8 mouse cellular contexts compared by ENCODE assay signal in the genomic region with DNA sequence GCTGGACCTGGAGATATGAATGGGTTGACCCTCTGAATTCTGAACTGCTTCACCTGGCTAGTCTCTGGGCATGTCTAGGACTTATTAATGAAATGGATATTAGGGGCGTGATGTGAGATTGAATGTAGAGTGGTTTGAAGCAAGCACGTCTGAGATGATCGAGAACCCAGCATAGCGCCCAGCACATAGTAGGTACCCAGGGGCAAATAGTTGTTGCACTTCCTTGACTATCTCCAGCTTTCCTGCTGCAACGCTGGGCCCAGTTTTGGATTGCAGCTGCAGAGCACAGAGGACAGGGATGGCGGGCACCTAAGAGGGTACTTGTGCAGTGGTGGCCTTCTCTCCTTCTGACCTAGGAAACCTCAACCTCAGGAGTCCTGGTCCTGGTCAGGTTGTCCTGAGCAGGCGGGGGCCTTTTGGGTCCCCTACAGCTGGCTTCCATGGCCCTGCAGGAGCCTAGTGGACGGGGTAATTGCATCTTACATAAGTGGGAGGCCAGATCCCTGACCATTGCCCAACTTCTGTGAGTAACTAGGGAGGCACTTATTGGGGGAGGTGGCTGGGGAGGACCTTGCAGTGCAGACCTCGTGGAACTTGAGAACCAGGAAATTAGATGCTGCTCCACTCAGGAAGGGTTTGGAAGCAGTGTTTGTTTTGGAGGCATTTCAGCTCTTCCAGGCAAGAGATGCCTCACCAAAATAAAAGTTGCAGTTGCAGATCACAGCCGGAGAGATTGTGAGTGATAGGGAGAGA. TPM values are rescaled to one million over a fixed set of nuclear protein-coding genes. Genes with fewer than 3 reads are reported as not detected.
DNase-seq lines count a peak whose midpoint lies in the region; ATAC-seq and TF ChIP-seq lines count a peak whose summit lies in the region.

No protein-coding gene starts in this region.

- no peak for ATAC-seq in erythroblast, adult 5-6 weeks (replicated peaks; ENCODE audit: low FRiP score, poor library complexity, severe bottlenecking)
- ATAC-seq in embryonic facial prominence, embryonic 12.5 days (ENCODE audit: insufficient number of reproducible peaks, insufficient read depth, low FRiP score, low TSS enrichment): no peak
- ATAC-seq in limb, embryonic 13.5 days (ENCODE audit: low FRiP score, low read depth): no peak

- H3K4me3 ChIP-seq in erythroblast, embryonic 14.5 days (replicated peaks): peak overlapping the region; percentile 79
- peak overlapping the region; percentile 85 for H3K4me3 ChIP-seq in embryonic facial prominence, embryonic 12.5 days
- H3K4me3 ChIP-seq in hindbrain, embryonic 10.5 days: peak overlapping the region; percentile 83
- peak overlapping the region; percentile 85 for H3K4me3 ChIP-seq in limb, embryonic 13.5 days
- H3K4me3 ChIP-seq in myocyte: peak overlapping the region; percentile 57

- H3K9ac ChIP-seq in embryonic facial prominence, embryonic 12.5 days: peak overlapping the region; percentile 34; the same call in 1 of the 2 replicates
- peak overlapping the region; percentile 89 for H3K9ac ChIP-seq in limb, embryonic 13.5 days

- H3ac ChIP-seq in myocyte (ENCODE audit: control insufficient read depth, insufficient read length): peak overlapping the region; percentile 39

- DNase-seq in hindbrain, embryonic 10.5 days (ENCODE audit: low spot score): no peak
- no peak for DNase-seq in left cerebral cortex, postnatal 36 days (ENCODE audit: low spot score in 2 of 2)
- DNase-seq in cerebellum, adult 18-20 months: no peak

- peaks cover 86% of the 10 kb centered on the region for H3K4me1 ChIP-seq in erythroblast, embryonic 14.5 days (ENCODE audit: control insufficient read depth)
- peaks cover 30% of the 10 kb centered on the region for H3K4me1 ChIP-seq in embryonic facial prominence, embryonic 12.5 days
- H3K4me1 ChIP-seq in hindbrain, embryonic 10.5 days (replicated peaks): peaks cover 58% of the 10 kb centered on the region
- peaks cover 30% of the 10 kb centered on the region for H3K4me1 ChIP-seq in limb, embryonic 13.5 days

- peaks cover 64% of the 10 kb centered on the region for H3K79me2 ChIP-seq in myocyte (ENCODE audit: control insufficient read depth, insufficient read depth)

- WGBS in embryonic facial prominence, embryonic 12.5 days: 73% methylated on average over 10 of the region's 10 CpGs
- WGBS in hindbrain, embryonic 10.5 days: 86% methylated on average over 10 of the region's 10 CpGs
- 75% methylated on average over 10 of the region's 10 CpGs for WGBS in limb, embryonic 13.5 days

- H3K36me3 ChIP-seq in erythroblast, embryonic 14.5 days (ENCODE audit: control insufficient read depth): peaks cover 60% of the 10 kb centered on the region
- H3K36me3 ChIP-seq in embryonic facial prominence, embryonic 12.5 days: no peaks in the 10 kb centered on the region
- H3K36me3 ChIP-seq in hindbrain, embryonic 10.5 days: peaks cover 17% of the 10 kb centered on the region; the same call in 1 of the 2 replicates
- H3K36me3 ChIP-seq in limb, embryonic 13.5 days: peaks cover 6% of the 10 kb centered on the region; the same call in 1 of the 2 replicates
- H3K36me3 ChIP-seq in myocyte (ENCODE audit: control insufficient read depth, insufficient read depth): peaks cover 7% of the 10 kb centered on the region

- H3K9me3 ChIP-seq in erythroblast, embryonic 14.5 days (ENCODE audit: control insufficient read depth, low read length): no peaks in the 10 kb centered on the region
- H3K9me3 ChIP-seq in embryonic facial prominence, embryonic 12.5 days: no peaks in the 10 kb centered on the region
- H3K9me3 ChIP-seq in hindbrain, embryonic 10.5 days: no peaks in the 10 kb centered on the region
- H3K9me3 ChIP-seq in limb, embryonic 13.5 days: no peaks in the 10 kb centered on the region

- H3K27me3 ChIP-seq in erythroblast, embryonic 14.5 days (ENCODE audit: control insufficient read depth): no peaks in the 10 kb centered on the region
- H3K27me3 ChIP-seq in embryonic facial prominence, embryonic 12.5 days: no peaks in the 10 kb centered on the region
- H3K27me3 ChIP-seq in hindbrain, embryonic 10.5 days (ENCODE audit: insufficient read depth, poor library complexity, severe bottlenecking): peaks cover 13% of the 10 kb centered on the region; the same call in 1 of the 2 replicates
- 0 out of 2 replicates have a peak, but pooled peaks cover 10% of the 10 kb centered on the region for H3K27me3 ChIP-seq in limb, embryonic 13.5 days
- H3K27me3 ChIP-seq in myocyte (ENCODE audit: control insufficient read depth, insufficient read depth, insufficient read length): no peaks in the 10 kb centered on the region

- intact Hi-C loops in left cerebral cortex, postnatal 36 days (cut with DNase I): no loop called here

- H3K4me2 ChIP-seq in embryonic facial prominence, embryonic 12.5 days (replicated peaks): peak overlapping the region; percentile 78
- H3K4me2 ChIP-seq in limb, embryonic 13.5 days (replicated peaks): peak overlapping the region; percentile 87
- H3K4me2 ChIP-seq in myocyte (ENCODE audit: low read depth): peak overlapping the region; percentile 97

- no peak for TF ChIP-seq POLR2A in myocyte (IDR thresholded peaks at IDR 0.05; ENCODE audit: insufficient read length, low read depth)

- H3K27ac ChIP-seq in embryonic facial prominence, embryonic 12.5 days: no peak overlapping the region
- no peak overlapping the region for H3K27ac ChIP-seq in hindbrain, embryonic 10.5 days
- H3K27ac ChIP-seq in limb, embryonic 13.5 days: no peak overlapping the region

TF ChIP-seq in myocyte, 11 proteins besides CTCF, POLR2A, EP300 and RAD21:
- TF ChIP-seq POLR2AphosphoS2 (IDR thresholded peaks at IDR 0.05; ENCODE audit: insufficient read length, low read depth): no peak
- peak; percentile 94 for TF ChIP-seq CEBPB (IDR thresholded peaks at IDR 0.05; ENCODE audit: insufficient read depth, poor library complexity, severe bottlenecking)
- TF ChIP-seq MAX (IDR thresholded peaks at IDR 0.05; ENCODE audit: low read depth): no peak

RNA-seq across cellular contexts. Expression of a gene that starts 1.5 kb away (rescaled TPM):
- 59.8 and 102 TPM in 2 replicates for polyA plus RNA-seq in erythroblast, embryonic 14.5 days (2012)
- 28.1 and 29.7 TPM in 2 replicates for total RNA-seq in erythroblast, adult 5-6 weeks (2015; ENCODE audit: low replicate concordance)
- 21.6 and 45.6 TPM in 2 replicates for total RNA-seq in erythroblast, adult 5-6 weeks (2017; ENCODE audit: low replicate concordance)
- 89.4 and 92.9 TPM in 2 replicates for polyA plus RNA-seq in embryonic facial prominence, embryonic 12.5 days (2016; fragmentation: Nextera tagmentation; extraction: Ambion mirVana)
- polyA plus RNA-seq in hindbrain, embryonic 10.5 days (2016; fragmentation: Nextera tagmentation; extraction: Ambion mirVana): 55.9 and 67.5 TPM in 2 replicates
- polyA plus RNA-seq in limb, embryonic 13.5 days (2015; fragmentation: Nextera tagmentation; extraction: Ambion mirVana): 87.6 and 93.3 TPM in 2 replicates
- 68.5 TPM for polyA plus RNA-seq in myocyte (2012; fragmentation: generic; extraction: Trizol)
- total RNA-seq in left cerebral cortex, postnatal 36 days (2021): 10 to 100 TPM; 13.2 to 13.3 TPM

RNA-seq across cellular contexts. Expression of a gene that starts 18.8 kb away (rescaled TPM):
- 15.0 and 24.8 TPM in 2 replicates for polyA plus RNA-seq in erythroblast, embryonic 14.5 days (2012)
- 6.1 and 7.1 TPM in 2 replicates for total RNA-seq in erythroblast, adult 5-6 weeks (2015; ENCODE audit: low replicate concordance)
- 2.4 and 4.5 TPM in 2 replicates for total RNA-seq in erythroblast, adult 5-6 weeks (2017; ENCODE audit: low replicate concordance)
- polyA plus RNA-seq in embryonic facial prominence, embryonic 12.5 days (2016; fragmentation: Nextera tagmentation; extraction: Ambion mirVana): 20.0 and 20.4 TPM in 2 replicates
- 22.1 and 26.3 TPM in 2 replicates for polyA plus RNA-seq in hindbrain, embryonic 10.5 days (2016; fragmentation: Nextera tagmentation; extraction: Ambion mirVana)
- 21.0 and 22.3 TPM in 2 replicates for polyA plus RNA-seq in limb, embryonic 13.5 days (2015; fragmentation: Nextera tagmentation; extraction: Ambion mirVana)
- 20.0 TPM for polyA plus RNA-seq in myocyte (2012; fragmentation: generic; extraction: Trizol)
- total RNA-seq in left cerebral cortex, postnatal 36 days (2021): 10 to 100 TPM in 1 of 2 experiments, 1 to 10 TPM in 1; 8.0 to 10.8 TPM

RNA-seq across cellular contexts. Expression of a gene that starts 54.3 kb away (rescaled TPM):
- 1.3 and 1.8 TPM in 2 replicates for polyA plus RNA-seq in erythroblast, embryonic 14.5 days (2012)
- total RNA-seq in erythroblast, adult 5-6 weeks (2015; ENCODE audit: low replicate concordance): 1.9 and 8.8 TPM in 2 replicates
- 7.2 and 13.5 TPM in 2 replicates for total RNA-seq in erythroblast, adult 5-6 weeks (2017; ENCODE audit: low replicate concordance)
- 55.2 and 59.3 TPM in 2 replicates for polyA plus RNA-seq in embryonic facial prominence, embryonic 12.5 days (2016; fragmentation: Nextera tagmentation; extraction: Ambion mirVana)
- 68.7 and 75.6 TPM in 2 replicates for polyA plus RNA-seq in hindbrain, embryonic 10.5 days (2016; fragmentation: Nextera tagmentation; extraction: Ambion mirVana)
- polyA plus RNA-seq in limb, embryonic 13.5 days (2015; fragmentation: Nextera tagmentation; extraction: Ambion mirVana): 62.3 and 67.1 TPM in 2 replicates
- polyA plus RNA-seq in myocyte (2012; fragmentation: generic; extraction: Trizol): 68.7 TPM
- 10 to 100 TPM; 28.3 to 28.4 TPM for total RNA-seq in left cerebral cortex, postnatal 36 days (2021)

Comparison
In these comparisons a context has a peak if more than half of its experiments do, and no peak if none do; other contexts are left out.
1. RNA of a gene that starts 54.3 kb away (polyA plus RNA-seq): 68.7 TPM in myocyte (single experiment), 68.7 to 75.6 TPM in hindbrain, embryonic 10.5 days, 62.3 to 67.1 TPM in limb, embryonic 13.5 days and 55.2 to 59.3 TPM in embryonic facial prominence, embryonic 12.5 days; 1.3 to 1.8 TPM in erythroblast, embryonic 14.5 days; every median in the first group is over 10 times any median in the second.
2. Peak in every context shown above with its lines, with median percentiles within 50 percentile points of each other: H3K4me3 ChIP-seq and H3K4me2 ChIP-seq.